Mouse (Mus musculus) heart, postnatal 25 days (tissue): Measurements from ENCODE around the gene Adrb1. TPM values are rescaled to one million over a fixed set of nuclear protein-coding genes. Genes with fewer than 3 reads are reported as not detected.

Source experiments
- DNase-seq: peaks from one replicate; pipeline ENCODE4 v3.0.0; 2022; ENCODE audit warnings: low spot score
- intact Hi-C: fragments of 180-260 bp; cut with DNase I; formaldehyde crosslinking; loops from one replicate; pipeline ENCODE4 v1.15.1; 2025
- total RNA-seq, 2 experiments: library from RNA; stranded (reverse); gene quantifications; 2 replicates each; pipeline ENCODE4 v1.2.3; 2021

The Adrb1 gene
- total RNA-seq, 2 experiments from 2014 or later = 24.3 to 30.9 TPM

GRCm38 (mm10) chr19:56701404-56702033, 20.5 kb upstream of the Adrb1 start:
- no peak for DNase-seq
- intact Hi-C loops = no loop called here

- no peak for DNase-seq
- intact Hi-C loops = no loop called here
Measured at GRCm38 (mm10) chr19:56702039-56702438, 20.0 kb upstream of the Adrb1 start.

- intact Hi-C loops = no loop called here
- DNase-seq = no peak
Measured at GRCm38 (mm10) chr19:56703238-56704097, 18.5 kb upstream of the Adrb1 start.

GRCm38 (mm10) chr19:56705026-56705675, 16.8 kb upstream of the Adrb1 start:
- no peak for DNase-seq
- intact Hi-C loops = no loop called here

- no peak for DNase-seq
- intact Hi-C loops = no loop called here
Measured at GRCm38 (mm10) chr19:56708794-56709193, 13.2 kb upstream of the Adrb1 start.

- intact Hi-C loops = no loop called here
- DNase-seq = no peak
Measured at GRCm38 (mm10) chr19:56710131-56710905, 11.7 kb upstream of the Adrb1 start.

GRCm38 (mm10) chr19:56713613-56714012, 8.4 kb upstream of the Adrb1 start:
- DNase-seq = no peak
- intact Hi-C loops = no loop called here

GRCm38 (mm10) chr19:56714661-56715170, 7.3 kb upstream of the Adrb1 start:
- DNase-seq = no peak
- intact Hi-C loops = no loop called here

- DNase-seq = no peak
- intact Hi-C loops = no loop called here
Measured at GRCm38 (mm10) chr19:56718046-56718445, 4.0 kb upstream of the Adrb1 start.

GRCm38 (mm10) chr19:56720882-56721281, 1.1 kb upstream of the Adrb1 start:
- no peak for DNase-seq
- intact Hi-C loops = loop anchor here (5.0 kb wide), 2 partner anchors 119 to 154 kb away; no protein-coding TSS in a partner anchor

GRCm38 (mm10) chr19:56722291-56722707, 300 bp downstream of the Adrb1 start:
- intact Hi-C loops = loop anchor here (5.0 kb wide), 2 partner anchors 120 to 155 kb away; no protein-coding TSS in a partner anchor
- DNase-seq = no peak

- DNase-seq = no peak
- intact Hi-C loops = loop anchor here (5.0 kb wide), 2 partner anchors 121 to 156 kb away; no protein-coding TSS in a partner anchor
Measured at GRCm38 (mm10) chr19:56722711-56723330, 822 bp downstream of the Adrb1 start.

GRCm38 (mm10) chr19:56723331-56724125, 1.5 kb downstream of the Adrb1 start:
- DNase-seq = peak; percentile 26
- intact Hi-C loops = loop anchor here (5.0 kb wide), 2 partner anchors 121 to 156 kb away; no protein-coding TSS in a partner anchor

GRCm38 (mm10) chr19:56724126-56724597, 2.2 kb downstream of the Adrb1 start:
- no peak for DNase-seq
- intact Hi-C loops = loop anchor here (5.0 kb wide), 2 partner anchors 122 to 157 kb away; no protein-coding TSS in a partner anchor

- intact Hi-C loops = loop anchor here (2.0 kb wide), 1 partner anchor 49 kb away; no protein-coding TSS in a partner anchor
- no peak for DNase-seq
Measured at GRCm38 (mm10) chr19:56727170-56727877, 5.3 kb downstream of the Adrb1 start.

GRCm38 (mm10) chr19:56734033-56734572, 12.1 kb downstream of the Adrb1 start:
- DNase-seq = no peak
- intact Hi-C loops = no loop called here

GRCm38 (mm10) chr19:56735747-56736146, 13.7 kb downstream of the Adrb1 start:
- intact Hi-C loops = no loop called here
- DNase-seq = no peak
